Mouse (Mus musculus): ENCODE measurements around the gene Rbmxl1. TPM values are rescaled to one million over a fixed set of nuclear protein-coding genes. Genes with fewer than 3 reads are reported as not detected.
A peak's percentile ranks its signal among the peaks of the same experiment; 100 is the strongest.
"Not testable (repeated sequence)": the region's sequence is repeated elsewhere in the genome, so short reads cannot be mapped to it uniquely, and the experiment has no call there.

The Rbmxl1 gene
- polyA plus RNA-seq, 1 experiment from 2014 or later, result 392 TPM

GRCm38 (mm10) chr8:78514706-78515105, 6.0 kb upstream of the Rbmxl1 start:
- Histone ChIP-seq H3K36me3 (peaks cover 30% of the 10 kb centered on the region), H3K27ac (no peak overlapping the region), H3K4me1 (peaks cover 8% of the 10 kb centered on the region), H3K9me3 (replicated peaks) (no peaks in the 10 kb centered on the region), H3K4me3 (no peak overlapping the region), H3K27me3 (ENCODE audit: low read depth, poor library complexity, severe bottlenecking) (no peaks in the 10 kb centered on the region)
- WGBS, result 89% methylated on average over 1 of the region's 1 CpGs
- DNase-seq (ENCODE audit: low spot score), result no peak

GRCm38 (mm10) chr8:78513106-78513505, 4.4 kb upstream of the Rbmxl1 start:
- Histone ChIP-seq H3K4me1 (peaks cover 8% of the 10 kb centered on the region), H3K9me3 (replicated peaks) (no peaks in the 10 kb centered on the region), H3K27me3 (ENCODE audit: low read depth, poor library complexity, severe bottlenecking) (no peaks in the 10 kb centered on the region), H3K27ac (no peak overlapping the region), H3K36me3 (peaks cover 28% of the 10 kb centered on the region), H3K4me3 (no peak overlapping the region)
- WGBS, result 82% methylated on average over 4 of the region's 4 CpGs
- DNase-seq (ENCODE audit: low spot score), result no peak

- Histone ChIP-seq H3K4me3 (no peak overlapping the region), H3K9me3 (replicated peaks) (no peaks in the 10 kb centered on the region), H3K4me1 (peaks cover 11% of the 10 kb centered on the region), H3K27me3 (ENCODE audit: low read depth, poor library complexity, severe bottlenecking) (no peaks in the 10 kb centered on the region), H3K36me3 (peaks cover 22% of the 10 kb centered on the region), H3K27ac (no peak overlapping the region)
- no peak for DNase-seq (ENCODE audit: low spot score)
- WGBS, result 63% methylated on average over 3 of the region's 3 CpGs
Measured at GRCm38 (mm10) chr8:78510926-78511325, 2.2 kb upstream of the Rbmxl1 start.

DNA sequence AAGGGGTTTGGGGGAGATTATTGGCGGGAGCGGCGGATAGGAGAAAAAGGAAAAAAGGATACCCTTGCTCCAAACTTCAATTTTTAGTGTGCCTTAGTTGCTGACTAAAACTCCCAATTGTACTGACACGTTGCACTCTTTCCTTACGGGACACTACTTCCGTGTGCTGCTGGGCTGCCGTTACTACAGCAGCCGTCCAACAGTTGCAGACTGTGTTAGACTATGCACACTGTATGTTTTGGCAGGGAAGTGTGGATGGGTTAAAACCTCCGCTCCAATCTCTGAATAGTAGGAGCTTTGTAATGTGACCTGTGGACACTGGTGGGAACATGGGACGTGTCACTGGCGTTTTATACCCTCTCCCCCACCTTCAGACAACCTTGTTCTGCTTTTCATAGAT, 1.4 kb upstream of the Rbmxl1 start:
- H3K27ac ChIP-seq, result peak overlapping the region; percentile 100
- H3K36me3 ChIP-seq, result peaks cover 24% of the 10 kb centered on the region
- H3K9me3 ChIP-seq (replicated peaks), result no peaks in the 10 kb centered on the region
- peak overlapping the region; percentile 86 for H3K4me3 ChIP-seq
- peaks cover 11% of the 10 kb centered on the region for H3K4me1 ChIP-seq
- no peaks in the 10 kb centered on the region for H3K27me3 ChIP-seq (ENCODE audit: low read depth, poor library complexity, severe bottlenecking)
- WGBS, result 1% methylated on average over 11 of the region's 11 CpGs
- peak; percentile 35 for DNase-seq (ENCODE audit: low spot score)

GRCm38 (mm10) chr8:78509273-78510031, 754 bp upstream of the Rbmxl1 start, which contains the start of gene Slc10a7:
TSS of gene Slc10a7 (plus strand) at chr8:78509346.
- H3K36me3 ChIP-seq, result peaks cover 31% of the 10 kb centered on the region
- DNase-seq (ENCODE audit: low spot score), result peak; percentile 92
- H3K4me3 ChIP-seq, result peak within 1 kb of the TSS; percentile 86
- H3K27ac ChIP-seq, result peak within 1 kb of the TSS; percentile 100
- H3K9me3 ChIP-seq (replicated peaks), result no peaks in the 10 kb centered on the region; the same call in 1 of the 2 replicates
- WGBS, result under 1% methylated on average over 51 of the region's 51 CpGs
- H3K27me3 ChIP-seq (ENCODE audit: low read depth, poor library complexity, severe bottlenecking), result no peaks in the 10 kb centered on the region
- peaks cover 11% of the 10 kb centered on the region for H3K4me1 ChIP-seq

GRCm38 (mm10) chr8:78507979-78508718, 549 bp downstream of the Rbmxl1 start:
- peaks cover 44% of the 10 kb centered on the region for H3K36me3 ChIP-seq
- H3K4me1 ChIP-seq, result peaks cover 11% of the 10 kb centered on the region
- H3K27me3 ChIP-seq (ENCODE audit: low read depth, poor library complexity, severe bottlenecking), result no peaks in the 10 kb centered on the region
- H3K4me3 ChIP-seq, result peak overlapping the region; percentile 86
- WGBS, result 1% methylated on average over 38 of the region's 38 CpGs
- no peaks in the 10 kb centered on the region; the same call in 1 of the 2 replicates for H3K9me3 ChIP-seq (replicated peaks)
- H3K27ac ChIP-seq, result peak overlapping the region; percentile 100
- DNase-seq (ENCODE audit: low spot score), result peak; percentile 74

DNA sequence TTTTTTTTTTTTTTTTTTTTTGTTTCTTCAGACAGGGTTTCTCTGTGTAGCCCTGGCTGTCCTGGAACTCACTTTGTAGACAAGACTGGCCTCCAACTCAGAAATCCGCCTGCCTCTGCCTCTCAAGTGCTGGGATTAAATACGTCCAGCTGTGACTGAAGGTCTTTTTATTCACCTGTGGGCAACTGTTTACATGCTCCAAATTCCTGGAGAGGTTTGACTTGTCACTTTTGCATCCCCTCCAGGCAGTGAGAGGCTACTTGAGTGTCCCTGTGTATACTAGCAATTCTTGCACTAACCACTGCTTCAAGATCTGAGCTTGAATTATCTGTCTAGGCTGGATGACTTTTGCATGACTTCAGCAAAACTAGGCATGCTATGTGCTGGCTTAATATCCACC, 6.0 kb downstream of the Rbmxl1 start:
- no peak for DNase-seq (ENCODE audit: low spot score)
- H3K27me3 ChIP-seq (ENCODE audit: low read depth, poor library complexity, severe bottlenecking), result no peaks in the 10 kb centered on the region
- 85% methylated on average over 2 of the region's 2 CpGs for WGBS
- H3K4me3 ChIP-seq, result no peak overlapping the region
- H3K4me1 ChIP-seq, result 0 out of 2 replicates have a peak, but pooled peaks cover 3% of the 10 kb centered on the region
- H3K36me3 ChIP-seq, result peaks cover 45% of the 10 kb centered on the region
- H3K9me3 ChIP-seq (replicated peaks), result no peaks in the 10 kb centered on the region; the same call in 1 of the 2 replicates
- H3K27ac ChIP-seq, result no peak overlapping the region

DNA sequence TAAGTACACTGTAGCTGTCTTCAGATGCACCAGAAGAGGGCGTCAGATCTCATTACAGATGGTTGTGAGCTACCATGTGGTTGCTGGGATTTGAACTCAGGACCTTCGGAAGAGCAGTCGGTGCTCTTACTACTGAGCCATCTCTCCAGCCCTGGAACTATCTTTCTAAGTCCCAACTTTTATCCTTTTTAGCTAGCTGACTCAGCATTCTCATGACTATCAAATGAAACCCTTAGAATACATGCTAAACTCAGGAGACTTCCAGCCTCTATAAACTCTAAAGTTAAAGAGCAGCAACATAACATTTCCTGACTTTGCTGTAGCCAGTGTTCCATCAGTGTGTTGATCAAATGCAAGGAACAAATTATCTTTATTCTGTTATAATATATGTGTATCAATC, 12.4 kb downstream of the Rbmxl1 start:
- not testable (repeated sequence) for H3K27me3 ChIP-seq (ENCODE audit: low read depth, poor library complexity, severe bottlenecking); H3K4me3 ChIP-seq; H3K9me3 ChIP-seq (replicated peaks); H3K27ac ChIP-seq; DNase-seq (ENCODE audit: low spot score); H3K36me3 ChIP-seq; H3K4me1 ChIP-seq
- 96% methylated on average over 3 of the region's 3 CpGs for WGBS

DNA sequence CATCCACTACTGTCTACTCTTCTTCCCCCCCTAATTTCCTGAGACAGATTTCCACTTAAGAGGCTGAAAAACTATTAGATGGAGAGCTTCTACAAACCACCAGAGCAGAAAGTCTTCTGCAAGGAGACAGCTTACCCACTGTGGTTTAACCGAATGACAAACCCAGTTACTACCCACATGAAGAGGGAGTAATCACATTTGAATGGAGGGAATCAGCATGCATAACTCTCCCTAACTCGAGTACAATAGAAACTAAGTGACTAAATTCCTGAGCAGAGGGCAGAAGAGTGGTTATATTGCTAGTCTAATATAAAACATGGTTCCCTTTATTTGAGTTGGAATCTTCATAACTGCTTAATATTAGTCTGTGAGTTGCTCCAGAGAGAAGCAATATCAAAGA, 15.7 kb downstream of the Rbmxl1 start:
- Histone ChIP-seq H3K4me1 (no peaks in the 10 kb centered on the region), H3K36me3 (no peaks in the 10 kb centered on the region)
- 51% methylated on average over 2 of the region's 2 CpGs for WGBS

GRCm38 (mm10) chr8:78489733-78490132, 19.0 kb downstream of the Rbmxl1 start:
- Histone ChIP-seq H3K27me3 (ENCODE audit: low read depth, poor library complexity, severe bottlenecking) (no peaks in the 10 kb centered on the region), H3K27ac (no peak overlapping the region), H3K36me3 (no peaks in the 10 kb centered on the region), H3K4me3 (no peak overlapping the region), H3K4me1 (no peaks in the 10 kb centered on the region), H3K9me3 (replicated peaks) (no peaks in the 10 kb centered on the region)
- DNase-seq (ENCODE audit: low spot score), result no peak
- 86% methylated on average over 3 of the region's 3 CpGs for WGBS

More for the DNA sequence above, 15.7 kb downstream of the Rbmxl1 start:
- Histone ChIP-seq H3K27me3 (ENCODE audit: low read depth, poor library complexity, severe bottlenecking) (no peaks in the 10 kb centered on the region), H3K27ac (no peak overlapping the region), H3K4me3 (no peak overlapping the region), H3K9me3 (replicated peaks) (no peaks in the 10 kb centered on the region)
- DNase-seq (ENCODE audit: low spot score), result no peak

- H3K27ac ChIP-seq, result no peak overlapping the region
- no peaks in the 10 kb centered on the region for H3K27me3 ChIP-seq (ENCODE audit: low read depth, poor library complexity, severe bottlenecking)
- H3K9me3 ChIP-seq (replicated peaks), result no peaks in the 10 kb centered on the region
- DNase-seq (ENCODE audit: low spot score), result peak; percentile 31
- no peaks in the 10 kb centered on the region for H3K36me3 ChIP-seq
- H3K4me1 ChIP-seq, result no peaks in the 10 kb centered on the region
- 63% methylated on average over 6 of the region's 6 CpGs for WGBS
- H3K4me3 ChIP-seq, result no peak overlapping the region
Measured at GRCm38 (mm10) chr8:78477051-78477829, 31.5 kb downstream of the Rbmxl1 start.

- Histone ChIP-seq H3K27me3 (ENCODE audit: low read depth, poor library complexity, severe bottlenecking) (no peaks in the 10 kb centered on the region), H3K27ac (no peak overlapping the region)
- WGBS, result 86% methylated on average over 2 of the region's 2 CpGs
Measured at GRCm38 (mm10) chr8:78467889-78468288, 40.8 kb downstream of the Rbmxl1 start.

More at GRCm38 (mm10) chr8:78467889-78468288, 40.8 kb downstream of the Rbmxl1 start:
- Histone ChIP-seq H3K9me3 (replicated peaks) (no peaks in the 10 kb centered on the region; the same call in 1 of the 2 replicates), H3K36me3 (no peaks in the 10 kb centered on the region), H3K4me1 (no peaks in the 10 kb centered on the region), H3K4me3 (no peak overlapping the region)
- DNase-seq (ENCODE audit: low spot score), result no peak

All from limb, embryonic 10.5 days (tissue).